Mouse (Mus musculus) limb, embryonic 12.5 days (tissue): ENCODE data around the gene Serpina3c. TPM values are rescaled to one million over a fixed set of nuclear protein-coding genes. Genes with fewer than 3 reads are reported as not detected.

Experiments
- ATAC-seq: fragments of 200-750 bp; cut with Nextera tagmentation; 2 replicates; pipeline ENCODE4 v1.8.0; 2017; ENCODE audit warnings: low read depth, moderate TSS enrichment; ENCODE audit not compliant: insufficient number of reproducible peaks, insufficient read depth, low FRiP score, low TSS enrichment
- H3K27ac ChIP-seq: fragments of 300-500 bp; sonication (generic); 2 replicates; pipeline ENCODE4 v1.5.1; 2016; ENCODE audit warnings: mild to moderate bottlenecking, moderate library complexity
- H3K27me3 ChIP-seq: fragments of 300-500 bp; sonication (generic); 2 replicates; pipeline ENCODE4 v1.6.1; 2016; ENCODE audit warnings: mild to moderate bottlenecking, moderate library complexity
- H3K36me3 ChIP-seq: fragments of 300-500 bp; sonication (generic); 2 replicates; pipeline ENCODE4 v1.6.1; 2016; ENCODE audit warnings: mild to moderate bottlenecking, moderate library complexity
- H3K4me1 ChIP-seq: fragments of 300-500 bp; sonication (generic); replicated peaks from 2 replicates; pipeline ENCODE4 v1.6.1; 2016
- H3K4me2 ChIP-seq: fragments of 300-500 bp; sonication (generic); 2 replicates; pipeline ENCODE4 v1.6.1; 2016; ENCODE audit warnings: mild to moderate bottlenecking, moderate library complexity
- H3K4me3 ChIP-seq: fragments of 300-500 bp; sonication (generic); replicated peaks from 2 replicates; pipeline ENCODE4 v1.5.1; 2016; ENCODE audit warnings: mild to moderate bottlenecking
- H3K9ac ChIP-seq: fragments of 300-500 bp; sonication (generic); replicated peaks from 2 replicates; pipeline ENCODE4 v1.6.1; 2016; ENCODE audit warnings: mild to moderate bottlenecking, moderate library complexity
- H3K9me3 ChIP-seq: fragments of 300-500 bp; sonication (generic); 2 replicates; pipeline ENCODE4 v1.6.1; 2016; ENCODE audit warnings: mild to moderate bottlenecking, moderate library complexity
- WGBS: fragments of 180-500 bp; shearing (Covaris S2); methylation state at CpG from one replicate; pipeline ENCODE4 v1.1.7; 2016; 5-methylcytosine and 5-hydroxymethylcytosine counted together
- polyA plus RNA-seq: library from polyadenylated mRNA; unstranded; fragments of >200 nt; fragmentation: Nextera tagmentation; extraction: Ambion mirVana; gene quantifications from 2 replicates; pipeline ENCODE4 v1.2.1, GENCODE M21; 2016

Gene Serpina3c
- not detected in 2 replicates for polyA plus RNA-seq

DNA sequence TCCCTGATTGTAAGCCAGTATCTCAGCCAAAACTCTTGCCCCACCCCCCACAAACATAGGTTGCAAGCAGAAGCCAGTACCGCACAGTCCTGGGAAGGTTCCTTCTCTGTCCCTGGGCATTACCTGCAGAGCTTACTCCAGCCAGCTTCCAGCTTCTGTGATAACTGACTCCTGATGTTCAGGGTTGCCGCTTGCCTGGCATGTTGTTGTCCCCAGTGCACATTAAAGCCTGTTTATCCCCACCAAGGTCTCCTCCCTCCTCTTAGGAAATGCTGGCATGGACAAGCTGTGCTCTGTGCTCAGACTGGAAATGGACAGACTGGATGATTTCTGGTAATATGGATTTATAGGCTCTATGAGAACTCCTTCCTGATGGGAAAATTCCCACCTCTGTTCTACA, at the start of gene Serpina3c:
Serpina3c (minus strand) TSS at position 215 of the 400 bp plus-strand sequence.
- no peak within 1 kb of the TSS for H3K9ac ChIP-seq
- H3K27me3 ChIP-seq, result no peaks in the 10 kb centered on the region
- ATAC-seq, result no peak
- no peak within 1 kb of the TSS for H3K4me3 ChIP-seq
- no peaks in the 10 kb centered on the region for H3K36me3 ChIP-seq
- WGBS, result 85% methylated on average over 2 of the region's 2 CpGs
- H3K27ac ChIP-seq, result no peak within 1 kb of the TSS
- no peaks in the 10 kb centered on the region for H3K9me3 ChIP-seq
- H3K4me1 ChIP-seq, result no peaks in the 10 kb centered on the region
- H3K4me2 ChIP-seq, result no peak within 1 kb of the TSS

GRCm38 (mm10) chr12:104190852-104191251, 37.2 kb upstream of the Serpina3c start:
- H3K4me3 ChIP-seq, result no peak overlapping the region
- H3K9me3 ChIP-seq, result no peaks in the 10 kb centered on the region
- no peaks in the 10 kb centered on the region for H3K36me3 ChIP-seq
- no peak for ATAC-seq
- no peak overlapping the region for H3K27ac ChIP-seq
- H3K4me2 ChIP-seq, result no peak overlapping the region
- H3K4me1 ChIP-seq, result no peaks in the 10 kb centered on the region
- H3K27me3 ChIP-seq, result no peaks in the 10 kb centered on the region; the same call in 1 of the 2 replicates
- no peak overlapping the region for H3K9ac ChIP-seq

GRCm38 (mm10) chr12:104189246-104189645, 35.6 kb upstream of the Serpina3c start:
- H3K36me3 ChIP-seq, result no peaks in the 10 kb centered on the region

DNA sequence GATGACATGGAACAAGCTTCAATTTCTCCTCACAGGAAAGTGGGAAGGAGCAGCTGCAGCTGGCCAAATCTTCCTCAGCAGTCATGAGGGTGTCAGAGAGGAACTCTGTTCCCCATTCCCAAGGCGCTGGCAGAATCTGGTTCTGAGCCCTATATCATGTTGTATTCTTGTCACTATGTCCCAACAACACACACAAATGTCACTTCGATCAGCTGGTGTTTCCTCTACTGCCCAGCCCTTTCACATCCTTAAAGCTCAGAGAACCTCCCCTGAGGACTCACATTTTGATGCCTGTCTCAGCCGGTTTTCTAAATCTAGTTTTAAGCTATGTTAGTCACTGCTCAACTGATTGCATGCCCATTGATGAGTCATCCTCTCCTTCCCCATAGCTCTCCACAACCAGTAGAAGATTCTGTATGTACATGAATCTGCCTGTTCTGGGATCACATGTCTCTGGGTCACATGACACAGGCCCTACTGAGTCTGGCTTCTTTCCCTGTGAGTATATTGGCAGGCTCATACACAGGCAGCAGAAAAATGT, 32.4 kb upstream of the Serpina3c start:
- Histone ChIP-seq H3K4me3 (no peak overlapping the region), H3K27me3 (no peaks in the 10 kb centered on the region; the same call in 1 of the 2 replicates), H3K27ac (no peak overlapping the region), H3K4me2 (no peak overlapping the region), H3K9ac (no peak overlapping the region), H3K9me3 (no peaks in the 10 kb centered on the region), H3K36me3 (no peaks in the 10 kb centered on the region), H3K4me1 (no peaks in the 10 kb centered on the region)
- ATAC-seq, result no peak
- WGBS, result 82% methylated on average over 3 of the region's 3 CpGs

More at GRCm38 (mm10) chr12:104189246-104189645, 35.6 kb upstream of the Serpina3c start:
- WGBS, result 81% methylated on average over 2 of the region's 2 CpGs
- Histone ChIP-seq H3K4me3 (no peak overlapping the region), H3K9ac (no peak overlapping the region), H3K27ac (no peak overlapping the region), H3K4me1 (no peaks in the 10 kb centered on the region), H3K9me3 (no peaks in the 10 kb centered on the region), H3K27me3 (no peaks in the 10 kb centered on the region; the same call in 1 of the 2 replicates), H3K4me2 (no peak overlapping the region)
- ATAC-seq, result no peak

DNA sequence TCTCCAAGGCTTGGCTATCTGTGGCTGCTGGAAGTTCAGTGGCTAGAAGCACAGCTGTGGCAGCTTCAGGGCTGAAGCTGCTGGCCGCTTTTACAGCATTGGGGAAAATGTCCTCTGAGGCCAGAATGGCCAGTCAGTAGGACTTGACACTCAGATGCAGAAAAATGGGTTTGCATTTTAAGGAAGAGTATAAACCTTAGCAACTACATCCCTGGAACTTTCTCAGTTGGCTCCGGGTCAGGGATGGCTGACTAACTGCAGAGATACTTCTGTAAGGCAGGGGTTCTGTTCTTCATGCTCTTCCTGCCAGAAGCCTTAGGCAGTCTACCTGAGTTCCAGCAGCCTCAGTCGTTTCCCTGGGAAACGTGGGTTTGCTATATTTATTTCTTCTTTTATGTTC, 31.4 kb upstream of the Serpina3c start:
- Histone ChIP-seq H3K27me3 (no peaks in the 10 kb centered on the region; the same call in 1 of the 2 replicates), H3K4me2 (no peak overlapping the region), H3K9me3 (no peaks in the 10 kb centered on the region), H3K27ac (no peak overlapping the region), H3K4me1 (no peaks in the 10 kb centered on the region), H3K4me3 (no peak overlapping the region), H3K36me3 (no peaks in the 10 kb centered on the region), H3K9ac (no peak overlapping the region)
- ATAC-seq, result no peak
- 75% methylated on average over 4 of the region's 4 CpGs for WGBS

- WGBS, result 84% methylated on average over 2 of the region's 2 CpGs
- Histone ChIP-seq H3K4me3 (no peak overlapping the region), H3K9ac (no peak overlapping the region), H3K9me3 (no peaks in the 10 kb centered on the region), H3K27me3 (no peaks in the 10 kb centered on the region), H3K4me1 (no peaks in the 10 kb centered on the region), H3K36me3 (no peaks in the 10 kb centered on the region), H3K4me2 (no peak overlapping the region), H3K27ac (no peak overlapping the region)
- no peak for ATAC-seq
Measured at GRCm38 (mm10) chr12:104178987-104179386, 25.3 kb upstream of the Serpina3c start.

- H3K4me3 ChIP-seq, result no peak overlapping the region
Measured at GRCm38 (mm10) chr12:104178577-104178976, 24.9 kb upstream of the Serpina3c start.

GRCm38 (mm10) chr12:104175636-104176035, 22.0 kb upstream of the Serpina3c start:
- Histone ChIP-seq H3K9ac (no peak overlapping the region), H3K27me3 (no peaks in the 10 kb centered on the region), H3K4me1 (no peaks in the 10 kb centered on the region), H3K4me2 (no peak overlapping the region), H3K27ac (no peak overlapping the region), H3K9me3 (no peaks in the 10 kb centered on the region), H3K36me3 (no peaks in the 10 kb centered on the region), H3K4me3 (no peak overlapping the region)
- WGBS, result 76% methylated on average over 3 of the region's 3 CpGs
- no peak for ATAC-seq

More at GRCm38 (mm10) chr12:104178577-104178976, 24.9 kb upstream of the Serpina3c start:
- Histone ChIP-seq H3K4me1 (no peaks in the 10 kb centered on the region), H3K27me3 (no peaks in the 10 kb centered on the region), H3K36me3 (no peaks in the 10 kb centered on the region), H3K9me3 (no peaks in the 10 kb centered on the region), H3K9ac (no peak overlapping the region), H3K27ac (no peak overlapping the region), H3K4me2 (no peak overlapping the region)
- no peak for ATAC-seq

GRCm38 (mm10) chr12:104174747-104175146, 21.1 kb upstream of the Serpina3c start:
- no peaks in the 10 kb centered on the region for H3K9me3 ChIP-seq
- no peaks in the 10 kb centered on the region for H3K4me1 ChIP-seq
- no peak for ATAC-seq
- no peak overlapping the region for H3K27ac ChIP-seq
- no peak overlapping the region for H3K4me2 ChIP-seq
- H3K9ac ChIP-seq, result no peak overlapping the region
- 61% methylated on average over 3 of the region's 3 CpGs for WGBS
- no peak overlapping the region for H3K4me3 ChIP-seq
- no peaks in the 10 kb centered on the region for H3K27me3 ChIP-seq
- no peaks in the 10 kb centered on the region for H3K36me3 ChIP-seq

DNA sequence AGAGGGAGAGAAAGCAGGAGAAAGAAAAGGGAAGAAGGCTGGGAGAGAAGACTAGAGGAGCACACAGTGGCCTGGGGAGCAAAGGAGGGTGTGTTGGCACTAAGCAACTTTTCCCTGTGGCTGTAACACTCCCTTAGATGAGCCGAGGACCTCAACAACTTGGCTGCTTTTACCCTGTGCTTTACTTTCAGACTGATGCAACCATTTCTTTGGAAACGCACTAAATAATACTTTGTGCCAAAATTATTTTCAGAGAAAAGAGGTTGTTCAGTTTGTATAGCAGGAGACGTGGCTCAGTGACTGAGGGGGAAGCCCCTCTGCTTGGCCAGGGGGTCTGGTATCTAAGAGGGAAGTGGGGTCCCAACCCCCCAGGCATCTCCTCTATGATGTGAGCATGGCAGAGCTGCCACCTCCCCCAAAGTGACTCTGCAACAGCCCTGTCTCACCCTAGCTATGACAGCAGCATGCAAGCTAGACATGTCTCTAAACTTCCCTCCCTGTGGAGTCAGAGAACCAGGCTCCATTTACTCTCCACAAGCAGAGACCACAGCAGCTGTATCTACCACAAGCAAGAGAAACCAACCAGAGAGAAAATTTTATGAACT, 527 bp downstream of the Serpina3c start:
- H3K4me2 ChIP-seq, result no peak overlapping the region
- H3K4me1 ChIP-seq, result no peaks in the 10 kb centered on the region
- 77% methylated on average over 3 of the region's 3 CpGs for WGBS
- no peak overlapping the region for H3K4me3 ChIP-seq
- no peaks in the 10 kb centered on the region for H3K36me3 ChIP-seq
- H3K9me3 ChIP-seq, result no peaks in the 10 kb centered on the region
- H3K27me3 ChIP-seq, result no peaks in the 10 kb centered on the region
- no peak for ATAC-seq
- no peak overlapping the region for H3K27ac ChIP-seq
- no peak overlapping the region for H3K9ac ChIP-seq

DNA sequence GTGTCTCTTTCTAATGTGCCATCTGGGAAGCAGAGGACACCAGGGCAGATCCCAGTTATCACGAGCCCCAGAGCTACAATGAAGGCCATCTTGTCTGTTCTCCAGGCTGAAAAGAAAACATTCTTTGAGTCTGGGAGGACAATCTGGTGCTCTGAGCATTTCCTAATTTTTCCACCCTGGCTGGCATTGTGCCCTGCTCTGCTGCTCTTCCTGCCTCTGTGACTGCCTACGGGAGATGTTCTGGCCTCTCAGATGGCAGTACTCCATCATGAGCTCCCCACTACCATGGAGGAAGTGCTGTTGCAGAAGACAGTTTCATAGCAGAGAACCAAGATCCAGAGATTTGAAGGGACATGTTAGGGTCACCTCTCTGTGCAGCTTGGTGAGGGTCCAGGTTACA, 1.7 kb downstream of the Serpina3c start:
- Histone ChIP-seq H3K9me3 (no peaks in the 10 kb centered on the region), H3K4me3 (no peak overlapping the region), H3K36me3 (no peaks in the 10 kb centered on the region), H3K27me3 (no peaks in the 10 kb centered on the region), H3K4me1 (no peaks in the 10 kb centered on the region), H3K27ac (no peak overlapping the region), H3K9ac (no peak overlapping the region), H3K4me2 (no peak overlapping the region)
- 82% methylated on average over 2 of the region's 2 CpGs for WGBS
- ATAC-seq, result no peak

DNA sequence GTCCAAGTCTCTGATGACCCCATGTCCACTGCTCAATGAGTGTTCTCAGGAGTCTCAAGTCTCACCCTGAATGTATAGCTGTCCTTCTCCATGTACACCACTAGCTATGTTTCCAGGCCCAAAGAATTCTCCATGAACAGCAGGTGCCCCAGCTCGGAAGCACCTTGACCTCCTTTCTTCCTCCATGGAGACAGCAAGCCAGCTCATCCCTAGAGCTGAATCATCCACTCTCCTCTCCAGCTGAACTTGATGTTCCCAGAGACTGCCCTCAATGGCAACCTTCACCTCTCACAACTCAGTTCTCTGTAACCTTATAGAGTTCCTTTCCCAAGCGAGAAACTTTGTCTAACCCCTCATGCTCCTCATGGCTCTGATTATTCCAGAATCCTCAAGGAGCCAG, 8.1 kb downstream of the Serpina3c start:
- Histone ChIP-seq H3K4me2 (no peak overlapping the region), H3K36me3 (no peaks in the 10 kb centered on the region), H3K9ac (no peak overlapping the region), H3K27me3 (no peaks in the 10 kb centered on the region), H3K4me1 (no peaks in the 10 kb centered on the region), H3K4me3 (no peak overlapping the region), H3K9me3 (no peaks in the 10 kb centered on the region), H3K27ac (no peak overlapping the region)
- ATAC-seq, result no peak
- 84% methylated on average over 2 of the region's 2 CpGs for WGBS
